Mouse (Mus musculus): Measurements from ENCODE around the gene Eya3.

GRCm38 (mm10) chr4:132747664-132748259, 109.0 kb downstream of the Eya3 start:
- TF ChIP-seq CTCF (IDR thresholded peaks at IDR 0.05; ENCODE audit: low read depth, low read length) = no peak
- TF ChIP-seq POLR2A (IDR thresholded peaks at IDR 0.05; ENCODE audit: extremely low read depth, insufficient read depth, low read length) = no peak
